Mouse (Mus musculus) stomach, postnatal 0 days (tissue): ENCODE data around the gene Dkk3. TPM values are rescaled to one million over a fixed set of nuclear protein-coding genes. Genes with fewer than 3 reads are reported as not detected.

Experiments
- ATAC-seq: fragments of 200-750 bp; cut with Nextera tagmentation; 2 replicates; pipeline ENCODE4 v1.8.0; 2017; ENCODE audit not compliant: low FRiP score, low TSS enrichment
- DNase-seq: peaks from one replicate; pipeline ENCODE4 v3.0.0-alpha.2; 2016; ENCODE audit warnings: low spot score
- H3K27ac ChIP-seq: fragments of 300-500 bp; sonication (generic); replicated peaks from 2 replicates; pipeline ENCODE4 v1.5.1; 2014; ENCODE audit warnings: mild to moderate bottlenecking, control low read depth
- H3K27me3 ChIP-seq: fragments of 300-500 bp; sonication (generic); 2 replicates; pipeline ENCODE4 v1.6.1; 2014; ENCODE audit warnings: low read length; ENCODE audit not compliant: control insufficient read depth, insufficient read depth
- H3K36me3 ChIP-seq: fragments of 300-500 bp; sonication (generic); 2 replicates; pipeline ENCODE4 v1.6.1; 2014; ENCODE audit warnings: low read length, mixed read lengths; ENCODE audit not compliant: control insufficient read depth, insufficient read depth
- H3K4me1 ChIP-seq: fragments of 300-500 bp; sonication (generic); replicated peaks from 2 replicates; pipeline ENCODE4 v1.6.1; 2014; ENCODE audit warnings: antibody characterized with exemption; ENCODE audit not compliant: control insufficient read depth, insufficient read depth
- H3K4me2 ChIP-seq: fragments of 300-500 bp; sonication (generic); replicated peaks from 2 replicates; pipeline ENCODE4 v1.6.1; 2014; ENCODE audit warnings: low read depth, mild to moderate bottlenecking, control low read depth, moderate library complexity
- H3K4me3 ChIP-seq: fragments of 300-500 bp; sonication (generic); 2 replicates; pipeline ENCODE4 v1.5.1; 2014; ENCODE audit warnings: low read depth, low read length, control low read depth
- H3K9ac ChIP-seq: fragments of 300-500 bp; sonication (generic); 2 replicates; pipeline ENCODE4 v1.6.1; 2014; ENCODE audit warnings: mild to moderate bottlenecking, low read length, control low read depth, mixed read lengths
- H3K9me3 ChIP-seq: fragments of 300-500 bp; sonication (generic); 2 replicates; pipeline ENCODE4 v1.6.1; 2016; ENCODE audit warnings: low read length; ENCODE audit not compliant: control insufficient read depth
- CTCF ChIP-seq: IDR thresholded peaks from 2 replicates; pipeline ENCODE4 v1.5.1; 2016; ENCODE audit warnings: antibody characterized with exemption, low read depth, mild to moderate bottlenecking, moderate library complexity
- EP300 ChIP-seq: optimal IDR thresholded peaks from 2 replicates; pipeline ENCODE3; 2016; ENCODE audit warnings: antibody characterized with exemption
- WGBS: fragments of 180-500 bp; shearing (Covaris S2); extraction: QIAGEN DNeasy Blood & Tissue Kit; methylation state at CpG from one replicate; pipeline ENCODE4 v1.1.7; 2014; 5-methylcytosine and 5-hydroxymethylcytosine counted together
- polyA plus RNA-seq: library from polyadenylated mRNA; unstranded; fragments of >200 nt; fragmentation: Nextera tagmentation; extraction: Ambion mirVana; gene quantifications from 2 replicates; pipeline ENCODE4 v1.2.1, GENCODE M21; 2015

Dkk3 gene
- polyA plus RNA-seq, 1 experiment from 2014 or later, result 40.0 TPM

DNA sequence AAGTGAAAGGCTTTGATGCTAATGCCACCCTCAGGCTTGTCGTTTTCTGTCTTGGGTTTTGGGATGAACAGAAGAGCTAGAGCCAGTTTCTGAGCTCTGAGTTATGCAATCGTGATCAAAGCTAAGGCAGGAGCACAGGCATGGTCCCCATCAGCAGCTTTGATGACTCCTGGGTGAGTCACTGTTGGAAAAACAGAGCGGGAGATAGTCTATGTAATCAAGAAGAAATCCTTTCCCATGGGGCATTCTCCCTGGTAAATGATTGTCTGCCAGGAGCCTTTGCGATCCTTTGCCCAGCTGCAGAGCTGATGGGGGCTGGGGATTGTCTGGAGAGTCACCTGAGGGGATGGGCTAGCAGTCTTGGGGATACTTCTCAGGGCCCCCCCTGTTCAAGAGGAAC is 43.3 kb upstream of the Dkk3 start:
- Histone ChIP-seq H3K27me3 (no peaks in the 10 kb centered on the region), H3K36me3 (no peaks in the 10 kb centered on the region), H3K9ac (no peak overlapping the region), H3K4me1 (peaks cover 6% of the 10 kb centered on the region), H3K4me2 (no peak overlapping the region), H3K4me3 (no peak overlapping the region), H3K9me3 (no peaks in the 10 kb centered on the region), H3K27ac (peak overlapping the region; percentile 18; the same call in 1 of the 2 replicates)
- peak; percentile 45 for DNase-seq
- TF ChIP-seq CTCF (no peak), EP300 (no peak)
- 25% methylated on average over 4 of the region's 4 CpGs for WGBS
- ATAC-seq, result peak; percentile 63

GRCm38 (mm10) chr7:112200761-112201160 is 41.9 kb upstream of the Dkk3 start:
- H3K27me3 ChIP-seq, result no peaks in the 10 kb centered on the region
- H3K9ac ChIP-seq, result no peak overlapping the region
- no peaks in the 10 kb centered on the region for H3K9me3 ChIP-seq
- WGBS, result 44% methylated on average over 4 of the region's 4 CpGs
- ATAC-seq (no peak), DNase-seq (no peak)
- no peak overlapping the region for H3K27ac ChIP-seq
- no peak overlapping the region for H3K4me2 ChIP-seq
- H3K4me3 ChIP-seq, result no peak overlapping the region
- no peak for TF ChIP-seq EP300
- no peak for TF ChIP-seq CTCF
- H3K36me3 ChIP-seq, result no peaks in the 10 kb centered on the region
- H3K4me1 ChIP-seq, result peaks cover 6% of the 10 kb centered on the region

DNA sequence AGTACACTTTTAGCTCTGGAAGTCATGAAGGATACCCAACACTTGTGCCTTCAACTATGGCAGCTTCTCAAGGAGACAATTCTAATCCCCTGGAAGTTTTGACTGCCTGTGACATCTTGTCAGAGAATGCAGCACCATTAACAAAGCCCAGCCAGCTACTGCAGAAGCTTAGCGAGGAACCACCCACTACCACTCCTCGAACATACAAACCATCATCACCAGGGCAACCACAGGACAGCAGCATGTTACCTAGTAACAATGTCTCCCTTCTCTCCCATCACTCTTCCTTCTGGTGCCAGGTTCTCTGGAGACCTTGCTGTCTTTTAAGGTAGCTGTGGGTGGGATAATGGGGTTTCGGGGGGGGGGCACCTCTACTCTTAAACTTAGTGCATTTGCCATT is 40.5 kb upstream of the Dkk3 start:
- Histone ChIP-seq H3K27me3 (no peaks in the 10 kb centered on the region), H3K27ac (no peak overlapping the region), H3K9ac (no peak overlapping the region), H3K4me2 (no peak overlapping the region), H3K4me1 (peaks cover 6% of the 10 kb centered on the region), H3K4me3 (no peak overlapping the region), H3K9me3 (no peaks in the 10 kb centered on the region), H3K36me3 (no peaks in the 10 kb centered on the region)
- ATAC-seq, result no peak
- TF ChIP-seq EP300 (no peak), CTCF (no peak)
- WGBS, result 60% methylated on average over 3 of the region's 3 CpGs
- no peak for DNase-seq

DNA sequence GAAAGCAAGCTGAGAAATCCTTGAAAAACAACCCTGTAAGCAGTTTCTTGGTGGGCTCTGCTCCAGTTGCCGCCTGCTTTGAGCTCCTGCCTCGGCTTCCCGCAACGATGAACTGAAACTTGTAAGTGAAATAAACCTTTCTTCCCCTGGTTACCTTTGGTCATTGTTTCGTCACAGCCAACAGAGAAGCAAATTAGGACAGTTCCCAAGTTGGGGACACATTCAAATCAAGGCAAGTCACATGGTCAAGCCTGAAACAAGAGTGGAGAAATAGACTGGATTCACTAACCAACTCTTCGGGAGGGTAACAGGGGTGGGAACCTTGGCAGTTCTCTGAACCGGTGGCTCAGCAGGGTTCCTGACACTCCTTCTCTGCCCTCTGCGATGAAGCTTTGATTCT is 38.6 kb upstream of the Dkk3 start:
- 0 out of 2 replicates have a peak, but pooled peaks cover 1% of the 10 kb centered on the region for H3K4me1 ChIP-seq
- H3K36me3 ChIP-seq, result no peaks in the 10 kb centered on the region
- 71% methylated on average over 8 of the region's 8 CpGs for WGBS
- no peak overlapping the region for H3K27ac ChIP-seq
- no peak overlapping the region for H3K4me3 ChIP-seq
- ATAC-seq, result no peak
- TF ChIP-seq CTCF (no peak), EP300 (no peak)
- no peaks in the 10 kb centered on the region for H3K9me3 ChIP-seq
- no peak overlapping the region for H3K4me2 ChIP-seq
- H3K9ac ChIP-seq, result no peak overlapping the region
- H3K27me3 ChIP-seq, result no peaks in the 10 kb centered on the region
- no peak for DNase-seq

- TF ChIP-seq EP300, result no peak
- TF ChIP-seq CTCF, result no peak
- Histone ChIP-seq H3K9me3 (no peaks in the 10 kb centered on the region), H3K9ac (no peak overlapping the region), H3K27me3 (no peaks in the 10 kb centered on the region), H3K27ac (no peak overlapping the region), H3K4me2 (no peak overlapping the region), H3K36me3 (no peaks in the 10 kb centered on the region), H3K4me1 (no peaks in the 10 kb centered on the region), H3K4me3 (no peak overlapping the region)
- ATAC-seq (no peak), DNase-seq (no peak)
- 68% methylated on average over 5 of the region's 5 CpGs for WGBS
Observed at GRCm38 (mm10) chr7:112194286-112194685, 35.4 kb upstream of the Dkk3 start.

- no peak overlapping the region for H3K4me2 ChIP-seq
- no peak for ATAC-seq
- no peaks in the 10 kb centered on the region for H3K27me3 ChIP-seq
- no peak overlapping the region for H3K9ac ChIP-seq
- H3K9me3 ChIP-seq, result no peaks in the 10 kb centered on the region
- WGBS, result 68% methylated on average over 5 of the region's 5 CpGs
- no peak for DNase-seq
- no peak overlapping the region for H3K27ac ChIP-seq
- H3K4me1 ChIP-seq, result no peaks in the 10 kb centered on the region
- H3K36me3 ChIP-seq, result no peaks in the 10 kb centered on the region
- TF ChIP-seq CTCF (no peak), EP300 (no peak)
- no peak overlapping the region for H3K4me3 ChIP-seq
Observed at GRCm38 (mm10) chr7:112192778-112193177, 33.9 kb upstream of the Dkk3 start.
